Mouse (Mus musculus) ovary, postnatal 14 days (tissue): ENCODE data around the gene Cops2.

Experiments used
- DNase-seq: peaks from one replicate; pipeline ENCODE4 v3.0.0; 2022; ENCODE audit warnings: low spot score

Cops2 gene

DNA sequence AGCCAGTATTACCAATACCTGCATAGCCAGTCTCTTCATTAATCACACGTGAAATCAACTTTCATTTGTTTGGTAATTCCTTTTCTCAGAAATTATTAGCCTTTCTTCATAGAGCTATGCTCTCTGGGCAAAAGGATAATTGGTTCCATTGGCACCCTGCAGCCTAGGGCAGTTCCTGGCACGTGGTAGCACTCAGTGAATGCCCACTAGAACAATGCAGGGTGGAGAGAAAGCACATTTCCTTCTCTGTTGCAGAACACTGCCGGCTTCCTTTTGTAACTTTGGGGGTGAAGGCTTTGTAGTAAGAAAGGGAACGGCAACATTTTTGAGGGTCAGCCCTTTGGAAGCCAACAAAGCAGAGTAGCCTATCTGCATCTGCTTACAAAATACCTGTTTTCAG lies 32.7 kb downstream of the Cops2 start:
- no peak for DNase-seq

DNA sequence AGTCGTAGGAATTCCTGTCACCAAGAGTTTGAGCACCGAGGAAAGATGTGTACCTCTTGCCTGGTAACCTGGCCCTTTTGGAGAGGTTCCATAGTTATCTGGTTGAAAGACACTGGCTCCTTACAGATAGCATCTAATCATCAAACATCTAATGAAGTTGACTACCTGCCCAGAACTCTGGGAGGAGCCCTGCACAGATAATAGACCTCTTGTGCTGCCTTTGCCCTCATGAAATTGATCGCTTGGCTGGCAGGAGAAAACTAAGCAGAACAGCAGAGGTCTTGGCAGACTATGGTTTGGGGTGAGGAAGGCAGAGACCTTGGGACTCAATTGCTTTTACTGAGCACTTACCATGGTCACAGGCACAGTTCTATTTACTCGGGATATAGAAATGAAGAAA lies 38.5 kb downstream of the Cops2 start:
- DNase-seq, result no peak

DNA sequence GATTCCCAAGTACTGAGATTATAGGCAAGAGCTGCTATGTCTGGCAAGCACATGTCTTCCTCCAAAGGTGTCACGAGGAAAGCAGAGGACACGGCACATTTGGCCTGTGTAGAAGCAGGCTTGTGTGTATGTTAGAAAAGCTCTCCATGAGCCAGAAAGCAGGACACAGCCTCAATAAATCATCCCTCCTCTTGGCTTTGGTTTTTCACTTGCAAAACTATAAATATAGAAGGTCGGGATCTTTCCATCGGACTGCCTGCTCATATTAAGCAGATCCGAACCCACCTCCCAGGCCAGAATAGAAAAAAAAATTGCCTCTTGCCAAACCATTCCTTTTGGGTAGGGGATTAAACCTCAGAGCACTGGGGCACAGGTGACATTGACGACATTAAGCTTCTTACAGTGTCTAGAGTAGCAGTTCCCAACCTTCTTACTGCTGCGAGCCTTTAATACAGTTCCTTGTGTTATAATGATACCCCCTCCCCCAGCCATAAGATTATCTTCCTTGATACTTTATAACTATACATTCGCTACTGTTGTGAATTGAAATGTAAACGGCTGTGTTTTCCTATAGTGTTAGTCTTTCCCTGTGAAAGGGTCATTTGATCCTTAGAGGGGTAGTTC lies 44.9 kb downstream of the Cops2 start:
- no peak for DNase-seq

GRCm38 (mm10) chr2:125811332-125811731 lies 47.6 kb downstream of the Cops2 start:
- DNase-seq, result no peak

GRCm38 (mm10) chr2:125809551-125809950 lies 49.4 kb downstream of the Cops2 start:
- DNase-seq, result no peak

DNA sequence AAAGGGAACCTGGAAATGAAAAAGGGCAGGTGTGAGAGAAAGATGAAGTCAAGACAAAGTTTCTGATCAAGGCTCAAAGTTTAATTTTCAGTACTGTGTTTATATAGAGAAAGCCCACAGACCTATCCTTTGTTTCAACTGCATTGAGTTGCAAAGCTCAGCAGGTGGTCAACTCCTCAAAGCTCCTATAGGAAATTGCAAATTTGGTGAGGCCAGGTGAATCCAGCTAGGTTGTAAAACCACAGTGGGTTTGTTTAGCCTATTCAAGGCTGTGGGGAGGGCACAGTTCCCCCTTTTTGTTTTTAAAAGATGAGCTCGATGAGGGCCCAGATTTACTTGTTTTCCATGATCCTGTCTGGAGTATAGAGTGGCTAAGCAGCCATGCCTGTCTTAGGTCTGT lies 53.1 kb downstream of the Cops2 start:
- DNase-seq, result no peak

DNA sequence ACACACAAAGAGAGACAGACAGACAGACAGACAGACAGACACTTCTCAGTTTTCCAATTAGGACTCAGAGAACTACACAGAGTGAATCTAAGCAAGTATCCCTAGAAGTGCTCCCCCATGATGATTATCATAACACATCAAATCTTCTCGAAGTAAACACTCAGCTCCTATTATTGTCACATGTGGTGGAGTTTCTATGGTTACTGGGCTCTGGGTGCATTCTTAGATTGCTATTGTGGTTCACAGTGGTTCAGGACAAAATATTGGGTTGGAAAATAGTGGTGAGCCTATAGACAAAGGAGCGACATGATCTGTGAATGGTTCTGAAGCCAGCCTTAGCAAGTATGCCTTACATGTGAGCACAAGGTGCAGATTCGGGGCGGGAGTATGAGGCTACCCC lies 57.0 kb downstream of the Cops2 start:
- no peak for DNase-seq

- no peak for DNase-seq
Measured at GRCm38 (mm10) chr2:125801038-125801437, 57.9 kb downstream of the Cops2 start.

GRCm38 (mm10) chr2:125800428-125800827 lies 58.5 kb downstream of the Cops2 start:
- no peak for DNase-seq

GRCm38 (mm10) chr2:125797872-125798271 lies 61.1 kb downstream of the Cops2 start:
- DNase-seq, result no peak

GRCm38 (mm10) chr2:125795118-125795517 lies 63.8 kb downstream of the Cops2 start:
- no peak for DNase-seq

GRCm38 (mm10) chr2:125794166-125794565 lies 64.8 kb downstream of the Cops2 start:
- DNase-seq, result no peak

DNA sequence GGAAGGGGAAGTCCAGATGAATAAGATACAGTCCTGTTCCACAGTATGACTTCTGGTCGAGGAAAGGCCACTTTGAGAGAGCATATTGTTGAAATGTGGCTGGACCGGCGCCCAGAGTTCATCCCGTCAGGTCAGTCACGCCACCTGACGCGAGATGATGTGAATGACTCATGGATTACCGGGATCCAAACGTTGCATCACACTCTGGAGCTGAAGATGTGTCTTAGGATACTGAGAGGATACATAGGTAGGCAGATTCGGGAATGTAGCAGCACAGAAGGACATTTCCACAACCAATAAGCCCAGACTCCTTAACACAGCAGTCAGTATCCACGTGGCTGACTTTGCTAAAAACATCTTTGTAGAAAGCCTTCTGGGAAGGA lies 66.1 kb downstream of the Cops2 start:
- DNase-seq, result no peak

DNA sequence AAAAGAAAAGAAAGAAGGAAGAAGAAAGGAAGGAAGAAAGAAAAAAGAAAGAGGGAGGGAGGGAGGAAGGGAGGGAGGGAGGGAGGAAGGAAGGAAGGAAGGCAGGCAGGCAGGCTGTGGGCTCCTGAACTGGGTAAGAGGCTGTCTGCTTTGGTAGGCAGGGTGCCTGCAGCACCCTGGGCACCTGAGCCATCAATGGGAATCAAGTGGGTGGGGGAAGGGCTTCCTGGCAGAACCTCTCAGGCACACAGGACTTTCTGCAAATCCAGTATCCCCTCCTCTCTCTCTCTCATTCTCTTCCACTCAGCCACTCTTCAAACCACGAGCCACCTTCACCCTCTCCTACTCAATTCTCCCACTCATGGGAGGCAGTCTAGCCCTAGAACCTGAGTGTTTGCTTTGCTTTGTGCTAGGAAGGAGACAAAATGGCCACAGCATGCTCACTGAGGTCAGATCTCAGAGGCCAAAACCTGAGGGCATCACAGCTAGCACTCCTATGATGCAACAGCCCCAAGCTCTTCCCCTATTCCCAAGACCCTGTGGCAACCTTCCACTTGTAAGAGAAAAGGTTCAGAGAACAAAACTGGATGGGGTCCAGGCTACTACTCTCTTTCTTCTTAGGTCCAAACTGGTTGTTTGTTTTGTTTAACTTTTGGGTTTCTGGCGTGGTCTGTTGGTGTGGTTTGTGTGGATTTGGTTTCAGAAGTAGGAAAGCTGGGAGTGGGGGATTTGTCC lies 66.6 kb downstream of the Cops2 start:
- DNase-seq, result no peak

- DNase-seq, result no peak
Measured at GRCm38 (mm10) chr2:125791485-125791885, 67.5 kb downstream of the Cops2 start.

- DNase-seq, result no peak
Measured at GRCm38 (mm10) chr2:125790242-125790641, 68.7 kb downstream of the Cops2 start.

DNA sequence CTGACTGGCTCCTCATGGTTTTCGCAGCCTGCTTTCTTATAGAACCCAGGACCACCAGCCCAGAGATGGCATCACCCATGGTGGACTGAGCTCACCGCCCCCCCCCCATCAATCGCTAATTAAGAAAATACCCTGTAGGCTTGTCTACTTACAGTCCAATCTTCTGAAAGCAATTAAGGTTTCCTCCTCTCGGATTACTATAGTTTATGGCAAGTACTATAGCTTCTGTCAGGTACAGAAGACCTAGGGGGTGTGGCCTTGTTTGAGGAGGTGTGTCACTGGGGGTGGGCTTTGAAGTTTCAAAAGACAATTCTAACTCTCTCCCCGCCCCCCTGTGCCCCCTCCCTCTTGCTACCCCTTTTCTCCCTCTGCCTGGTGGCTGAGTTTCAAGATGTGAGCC lies 69.7 kb downstream of the Cops2 start:
- DNase-seq, result no peak

DNA sequence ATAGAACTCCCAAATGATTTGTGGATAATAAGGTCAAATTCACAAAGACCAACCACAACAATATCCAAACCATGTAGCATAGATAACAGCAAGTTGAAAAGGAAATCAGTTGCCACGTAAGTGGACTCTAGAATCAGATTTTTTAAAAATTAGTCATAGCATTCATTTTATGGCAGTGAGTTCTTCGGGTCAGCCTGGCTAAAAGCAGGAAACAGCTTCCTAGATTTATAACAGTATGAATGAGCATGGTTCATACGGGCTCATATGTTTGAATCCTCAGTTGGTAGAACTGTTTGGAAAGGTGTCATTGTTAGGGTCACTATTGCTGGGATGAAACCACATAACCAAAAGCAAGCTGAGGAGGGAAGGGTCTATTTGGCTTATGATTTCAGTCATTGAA lies 70.2 kb downstream of the Cops2 start:
- DNase-seq, result no peak

DNA sequence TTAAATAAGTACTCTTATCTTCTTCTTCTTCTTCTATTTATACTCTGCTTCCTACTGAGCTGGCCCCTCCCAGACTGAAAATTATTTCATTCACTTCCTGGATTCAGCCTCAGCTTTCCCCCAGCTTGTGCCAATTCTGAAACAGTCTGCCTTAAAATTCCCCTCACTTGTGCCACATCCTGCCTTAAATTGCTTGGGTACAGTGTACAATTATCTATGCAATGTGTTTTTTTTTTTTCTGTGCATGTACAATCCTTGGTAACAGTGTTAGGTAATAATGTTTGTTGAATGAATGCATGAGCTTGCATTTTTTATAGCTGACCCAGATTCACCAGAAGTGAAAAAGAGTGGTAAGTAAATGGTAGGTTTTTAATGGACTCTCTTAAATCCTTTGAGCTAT lies 70.6 kb downstream of the Cops2 start:
- no peak for DNase-seq

DNA sequence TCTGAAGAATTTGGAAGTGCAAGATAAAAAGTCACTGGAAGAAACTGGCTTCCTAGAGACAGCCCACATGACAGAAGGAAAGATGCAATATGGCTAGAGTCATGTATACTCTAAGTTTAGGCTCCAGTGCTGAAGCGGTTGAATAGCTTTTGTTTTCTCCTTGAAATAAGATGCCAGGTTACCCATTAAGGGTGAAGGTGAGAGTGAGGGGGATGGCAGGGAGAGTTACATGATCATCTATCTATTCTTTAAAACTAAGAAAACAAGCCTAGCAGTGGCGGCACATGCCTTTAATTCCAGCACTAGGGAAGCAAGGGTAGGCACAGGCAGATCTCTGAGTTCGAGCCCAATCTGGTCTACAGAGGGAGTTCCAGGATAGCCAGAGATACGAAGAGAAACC lies 73.9 kb downstream of the Cops2 start:
- no peak for DNase-seq

- no peak for DNase-seq
Measured at GRCm38 (mm10) chr2:125784392-125784791, 74.5 kb downstream of the Cops2 start.

- no peak for DNase-seq
Measured at GRCm38 (mm10) chr2:125783868-125784267, 75.1 kb downstream of the Cops2 start.

DNA sequence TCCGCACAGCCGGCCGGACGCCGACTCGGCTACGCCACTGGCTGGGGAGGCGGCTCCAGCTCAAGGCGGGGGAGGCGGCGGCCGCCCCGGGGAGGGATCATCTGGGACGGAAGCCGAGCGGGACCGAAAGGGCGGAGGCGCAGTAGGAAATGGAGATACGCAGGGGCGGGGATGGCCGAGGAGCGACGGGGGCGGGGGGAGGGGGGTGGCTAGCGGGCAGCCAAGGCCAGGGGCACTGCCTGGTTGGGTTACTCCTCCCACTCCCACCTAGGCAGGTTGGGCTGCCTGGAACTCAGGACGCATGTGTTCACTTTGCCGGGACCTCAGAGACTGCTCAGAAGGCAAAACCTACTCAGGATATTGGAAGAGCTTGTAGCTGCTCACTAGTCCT lies 76.2 kb downstream of the Cops2 start, which contains the start of gene Secisbp2l:
Gene Secisbp2l, minus strand, starts transcription at position 152 of the 391 bp plus-strand sequence.
- peak; percentile 96 for DNase-seq
